Mouse (Mus musculus) 3T3-L1 (cell line): ENCODE measurements around the gene Fgd6.

Source experiments
- DNase-seq: peaks from one replicate; pipeline ENCODE4 v3.0.0-alpha.2; 2015; ENCODE audit warnings: low read depth, low spot score

Gene Fgd6

GRCm38 (mm10) chr10:94134535-94135390 lies 99.0 kb downstream of the Fgd6 start:
- DNase-seq = no peak

- no peak for DNase-seq
Observed at GRCm38 (mm10) chr10:94138890-94139482, 103.2 kb downstream of the Fgd6 start.

GRCm38 (mm10) chr10:94140227-94140931 lies 104.6 kb downstream of the Fgd6 start:
- no peak for DNase-seq

GRCm38 (mm10) chr10:94142427-94142826 lies 106.6 kb downstream of the Fgd6 start:
- DNase-seq = no peak

DNA sequence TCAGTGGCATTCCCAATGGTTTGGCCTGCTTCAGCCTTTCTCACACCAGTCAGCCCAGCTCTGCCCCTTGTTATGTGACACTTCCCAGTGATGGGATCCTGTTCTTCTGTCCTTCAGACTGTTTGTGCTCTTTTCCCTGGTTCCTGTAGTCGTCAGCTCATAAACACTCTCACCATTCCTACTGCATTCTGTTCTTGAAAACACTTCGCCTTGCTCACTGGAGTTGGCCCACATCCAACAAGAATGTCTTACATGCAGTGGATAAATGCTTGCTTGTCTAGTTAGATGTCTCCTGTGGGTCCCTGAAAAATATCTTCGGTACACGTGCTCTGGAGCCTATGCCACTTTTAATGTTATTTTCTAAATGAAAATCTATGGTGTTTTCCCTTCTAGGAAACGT lies 108.8 kb downstream of the Fgd6 start:
- no peak for DNase-seq

DNA sequence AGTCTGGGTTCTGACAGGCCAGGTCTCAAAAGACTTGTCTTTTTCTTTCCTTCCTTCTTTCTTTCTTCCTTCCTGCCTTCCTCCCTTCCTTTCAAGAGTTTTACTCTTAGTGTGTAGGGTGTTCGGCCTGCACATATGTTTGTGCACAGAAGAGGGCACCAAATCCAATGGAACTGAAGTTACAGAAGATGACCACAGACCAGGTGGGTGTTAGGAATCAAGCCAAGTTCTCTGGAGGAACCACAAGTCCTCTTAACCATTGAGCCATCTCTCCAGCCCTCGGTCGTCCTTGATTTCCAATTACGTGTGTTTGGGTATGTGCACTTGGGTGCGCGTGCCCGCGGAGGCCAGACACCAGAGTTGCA lies 111.6 kb downstream of the Fgd6 start:
- DNase-seq = peak; percentile 90

DNA sequence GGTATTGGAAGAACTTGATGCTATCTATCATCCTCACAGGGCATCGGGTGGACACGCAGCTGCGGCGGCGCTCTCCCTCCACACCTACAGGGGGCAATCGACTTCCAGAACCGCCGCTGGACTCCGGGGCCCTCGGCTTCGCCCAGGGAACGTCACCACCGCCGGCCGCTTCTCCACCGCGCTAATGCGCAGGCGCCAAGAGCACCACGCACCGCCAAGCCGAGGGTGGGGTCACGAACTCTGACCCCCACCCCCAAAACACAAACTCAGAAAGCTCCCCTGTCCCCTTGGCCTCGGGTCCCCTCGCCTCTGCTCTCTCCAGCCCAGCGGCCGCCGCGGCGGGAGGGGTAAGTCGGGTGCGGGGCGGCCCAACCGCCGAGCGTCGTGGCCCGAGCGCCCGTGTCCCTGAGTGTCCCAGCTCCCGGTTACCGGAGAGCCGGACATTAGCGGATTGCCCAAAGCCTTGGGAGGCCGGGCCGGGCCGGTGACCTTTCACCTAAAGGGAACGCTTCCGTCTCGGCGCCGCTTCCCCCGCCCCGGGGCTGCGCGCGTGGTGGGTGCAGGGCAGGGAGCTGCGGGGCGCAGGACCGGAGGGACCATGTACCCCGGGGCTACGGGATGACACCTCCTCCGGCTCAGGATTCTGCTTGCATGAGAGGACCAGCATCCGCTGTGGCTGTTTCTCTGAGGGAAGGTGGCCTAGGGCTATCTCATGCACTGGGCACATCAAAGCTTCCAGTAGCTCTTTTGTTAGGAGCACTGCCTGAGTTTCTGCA lies 112.1 kb downstream of the Fgd6 start, which contains the start of gene Nr2c1:
Gene Nr2c1, plus strand, starts transcription at position 268 of the 776 bp plus-strand sequence.
- DNase-seq = peak; percentile 88

DNA sequence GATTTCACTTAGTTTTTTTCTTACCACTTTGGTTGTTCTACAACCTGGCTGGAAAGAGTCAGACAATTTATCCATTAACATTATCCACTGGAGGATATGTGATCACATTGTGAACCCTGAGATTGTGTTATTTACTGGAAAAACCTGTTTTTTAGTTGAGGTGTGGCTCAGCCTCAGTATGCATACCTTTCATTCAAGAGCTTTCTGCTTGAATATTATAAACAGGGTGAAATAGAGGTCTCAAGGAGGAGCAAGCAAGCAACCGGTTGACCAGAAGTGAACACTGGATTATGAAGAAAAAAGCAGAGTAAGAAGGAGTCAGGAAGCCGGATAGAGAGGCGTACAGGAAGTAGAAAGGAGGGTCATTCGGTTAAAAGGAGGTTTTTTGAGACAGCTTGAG lies 115.7 kb downstream of the Fgd6 start:
- no peak for DNase-seq

DNA sequence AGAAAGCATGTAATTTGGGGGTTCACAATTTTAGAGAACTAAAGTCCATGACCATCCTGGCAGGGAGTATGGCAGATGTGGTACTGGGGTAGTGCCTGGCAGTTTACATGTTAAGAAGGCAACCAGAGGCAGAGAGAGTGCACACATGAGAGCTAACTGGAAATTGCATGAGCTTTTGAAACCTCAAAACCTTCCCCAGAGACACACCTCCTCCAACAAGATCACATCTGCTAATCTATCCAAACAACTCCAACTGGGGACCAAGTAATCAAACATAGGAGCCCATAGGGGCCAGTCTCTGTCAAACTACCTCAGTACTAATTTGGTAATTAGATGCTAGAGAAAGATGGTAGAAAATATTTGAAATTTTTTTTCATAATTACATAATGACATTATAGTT lies 118.0 kb downstream of the Fgd6 start:
- DNase-seq = no peak

DNA sequence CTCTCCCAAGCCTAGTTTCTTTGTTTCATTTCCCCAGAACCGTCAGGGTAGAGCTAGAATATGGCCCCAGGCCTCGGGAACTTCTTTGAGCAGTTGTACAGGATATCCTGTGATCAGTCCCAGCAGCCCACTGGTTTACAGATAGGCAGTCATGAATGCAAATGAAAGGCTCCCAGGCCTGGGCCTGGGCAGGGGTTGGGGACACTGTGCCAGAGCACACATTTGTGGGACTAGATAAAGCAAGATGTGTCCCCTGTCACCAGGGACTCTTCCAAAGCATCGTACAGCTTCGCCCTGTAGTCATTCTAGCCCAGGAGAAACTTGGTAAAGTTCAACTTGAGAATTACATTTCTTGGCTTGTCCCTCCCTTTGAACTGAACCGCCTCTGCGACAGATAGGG lies 123.2 kb downstream of the Fgd6 start:
- DNase-seq = no peak

DNA sequence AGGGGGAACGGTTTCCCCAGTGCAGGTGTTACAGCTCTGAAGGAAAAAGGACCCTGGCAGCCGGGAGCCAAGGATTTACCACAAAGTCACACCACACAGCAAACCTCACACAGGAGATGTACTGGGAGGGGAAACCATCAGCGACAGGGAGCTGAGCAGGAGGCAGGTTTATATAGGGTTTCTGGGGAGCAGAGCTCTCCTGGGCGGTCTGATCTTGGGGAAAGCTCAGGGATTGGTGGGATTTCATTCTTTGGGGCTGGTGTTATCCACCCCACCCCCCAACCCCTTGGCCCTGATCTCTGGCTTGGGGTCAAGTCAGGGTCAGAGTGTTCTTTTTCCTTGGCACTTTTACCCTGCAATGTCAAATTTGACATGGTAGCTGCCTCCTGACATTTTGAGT lies 123.6 kb downstream of the Fgd6 start:
- DNase-seq = no peak

- DNase-seq = no peak
Observed at GRCm38 (mm10) chr10:94161051-94161765, 125.4 kb downstream of the Fgd6 start.

GRCm38 (mm10) chr10:94162031-94162430 lies 126.2 kb downstream of the Fgd6 start:
- no peak for DNase-seq

- no peak for DNase-seq
Observed at GRCm38 (mm10) chr10:94164104-94164845, 128.5 kb downstream of the Fgd6 start.

- DNase-seq = no peak
Observed at GRCm38 (mm10) chr10:94165426-94165825, 129.6 kb downstream of the Fgd6 start.

- DNase-seq = no peak
Observed at GRCm38 (mm10) chr10:94167051-94167750, 131.4 kb downstream of the Fgd6 start.

DNA sequence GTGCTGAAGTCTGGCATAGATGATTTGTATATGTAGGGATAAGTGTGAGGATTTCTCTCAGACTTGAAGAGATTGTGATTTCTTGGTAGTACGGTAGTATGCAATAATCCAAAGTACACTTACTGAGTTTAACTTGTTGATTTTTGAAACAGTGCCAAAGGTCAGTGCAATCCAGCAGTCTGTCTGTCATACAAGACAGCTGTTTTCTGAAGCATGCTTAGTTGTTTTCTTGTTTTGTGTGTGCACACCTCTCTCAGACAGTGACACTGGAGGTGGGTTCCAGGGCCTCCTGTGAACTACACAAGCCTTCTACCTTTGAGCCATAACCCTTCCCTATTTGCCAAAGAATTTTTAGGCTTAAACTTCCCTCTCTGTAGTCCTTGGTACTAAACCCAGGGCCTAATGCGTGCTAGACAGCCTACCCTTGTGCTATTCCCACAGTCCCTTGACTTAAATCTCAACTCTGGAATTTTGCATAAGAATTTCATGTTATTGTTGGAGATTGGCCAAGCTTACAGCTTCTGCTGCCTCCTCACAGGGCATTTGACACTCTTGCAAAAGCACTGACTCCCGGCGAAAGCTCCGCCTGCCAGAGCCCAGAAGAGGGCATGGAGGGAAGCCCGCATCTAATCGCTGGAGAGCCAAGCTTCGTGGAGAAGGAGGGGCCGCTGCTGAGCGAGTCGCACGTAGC lies 135.8 kb downstream of the Fgd6 start:
- peak; percentile 47 for DNase-seq

DNA sequence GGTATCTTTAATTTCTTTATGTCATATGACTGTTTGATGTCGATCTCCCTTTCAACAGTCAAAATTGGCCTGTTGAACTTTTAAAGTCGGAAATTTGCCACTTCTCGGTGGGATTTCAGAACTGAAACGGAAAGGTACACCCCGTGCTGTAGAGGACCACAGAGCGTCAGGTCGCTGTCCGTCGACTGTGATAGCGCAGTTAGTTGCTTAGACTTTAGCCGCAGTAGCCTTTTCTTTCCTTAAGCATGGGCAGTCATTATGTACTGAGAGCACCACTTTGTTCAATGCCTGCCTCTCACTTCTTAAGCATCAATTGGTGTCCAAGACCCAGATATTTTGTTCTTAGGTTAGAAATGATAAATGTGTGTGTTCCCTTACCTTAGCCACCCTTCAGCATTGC lies 136.3 kb downstream of the Fgd6 start:
- no peak for DNase-seq

- no peak for DNase-seq
Observed at GRCm38 (mm10) chr10:94172706-94173105, 136.9 kb downstream of the Fgd6 start.
